Mouse (Mus musculus) natural killer cell, adult 2 months (primary cell): Measurements from ENCODE around the gene Skp1a.
"Not testable (repeated sequence)": the region's sequence is repeated elsewhere in the genome, so short reads cannot be mapped to it uniquely, and the experiment has no call there.

Experiments
- DNase-seq, 2 experiments: peaks; one replicate each; pipeline ENCODE4 v3.0.0; 2022; ENCODE audit warnings: low spot score in 2 of 2

Skp1a gene

DNA sequence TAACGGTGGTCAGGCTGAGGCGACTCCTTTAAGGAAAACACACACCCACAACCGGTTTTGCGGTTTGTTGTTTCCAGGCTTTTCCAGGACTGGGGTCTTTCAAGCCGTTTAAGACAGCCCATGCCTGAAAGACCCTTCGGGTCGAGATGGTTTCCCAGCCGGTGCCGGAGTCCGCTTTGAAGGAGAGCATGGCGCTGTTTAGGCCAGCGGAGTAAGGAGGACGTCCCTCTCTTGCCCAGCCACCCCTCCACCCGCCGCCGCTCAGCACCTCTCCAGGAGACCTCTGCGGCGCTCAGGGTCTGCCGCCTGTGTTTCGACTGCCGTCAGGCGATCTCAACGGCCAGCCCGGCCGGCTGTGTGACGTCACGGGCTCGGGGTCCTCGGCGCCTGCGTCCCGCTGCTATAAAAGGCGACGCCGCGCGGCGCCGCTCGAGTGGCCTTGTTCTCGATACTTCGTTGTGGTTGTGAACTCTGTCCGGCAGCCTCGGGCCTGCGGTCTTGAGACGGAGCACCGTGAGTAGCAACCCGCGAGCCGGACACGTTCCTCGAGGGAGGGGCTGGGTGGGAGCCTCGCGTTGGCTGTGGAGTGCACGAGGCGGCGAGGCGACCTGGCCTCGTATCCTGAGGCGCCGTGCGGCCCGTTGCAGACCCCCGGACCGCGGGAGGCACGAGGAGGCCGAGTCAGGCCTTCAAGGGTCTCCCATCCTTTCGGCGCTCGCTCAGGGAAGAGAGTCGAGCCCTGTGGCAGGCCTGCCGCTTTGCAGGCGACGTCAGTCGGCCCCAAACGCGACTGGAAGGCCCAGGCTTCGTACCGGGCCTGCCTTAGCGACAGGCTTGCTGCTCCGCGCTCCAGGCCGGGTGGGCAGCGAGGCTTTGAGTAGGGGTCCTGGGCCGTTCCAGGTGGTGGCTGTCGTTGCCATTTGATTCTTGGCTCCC lies at the start of gene Skp1a:
Gene Skp1a, plus strand, starts transcription at position 390 of the 936 bp plus-strand sequence.
- peak; percentile 93 for DNase-seq

- DNase-seq = not testable (repeated sequence)
Observed at GRCm38 (mm10) chr11:52196496-52197023, 35.2 kb upstream of the Skp1a start.

GRCm38 (mm10) chr11:52213887-52214286 lies 17.9 kb upstream of the Skp1a start, which contains the start of gene Olfr1371:
Gene Olfr1371 (minus strand): TSS chr11:52213987.
- DNase-seq = no peak

- peak; percentile 46 to 74 for DNase-seq
Observed at GRCm38 (mm10) chr11:52220282-52220681, 11.5 kb upstream of the Skp1a start.

DNA sequence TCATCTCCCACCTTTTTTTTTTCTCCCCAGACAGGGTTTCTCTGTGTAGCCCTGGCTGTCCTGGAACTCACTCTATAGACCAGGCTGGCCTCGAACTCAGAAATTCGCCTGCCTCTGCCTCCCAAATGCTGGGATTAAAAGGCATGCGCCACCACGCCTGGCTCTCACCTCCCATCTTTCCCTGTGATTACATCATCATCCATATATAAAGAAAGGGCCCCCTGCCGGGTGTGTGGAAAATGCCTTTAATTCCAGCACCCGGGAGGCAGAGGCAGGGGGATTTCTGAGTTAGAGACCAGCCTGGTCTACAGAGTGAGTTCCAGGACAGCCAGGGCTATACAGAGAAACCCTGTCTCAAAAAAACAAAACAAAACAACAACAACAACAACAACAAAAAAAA lies 9.9 kb upstream of the Skp1a start:
- not testable (repeated sequence) for DNase-seq

GRCm38 (mm10) chr11:52222891-52223290 lies 8.9 kb upstream of the Skp1a start:
- peak; percentile 26 to 41 for DNase-seq

- DNase-seq = peak; percentile 34 to 76
Observed at GRCm38 (mm10) chr11:52223968-52224682, 7.7 kb upstream of the Skp1a start.

- no peak for DNase-seq
Observed at GRCm38 (mm10) chr11:52225986-52226599, 5.7 kb upstream of the Skp1a start.

GRCm38 (mm10) chr11:52227053-52227452 lies 4.7 kb upstream of the Skp1a start:
- no peak for DNase-seq

DNA sequence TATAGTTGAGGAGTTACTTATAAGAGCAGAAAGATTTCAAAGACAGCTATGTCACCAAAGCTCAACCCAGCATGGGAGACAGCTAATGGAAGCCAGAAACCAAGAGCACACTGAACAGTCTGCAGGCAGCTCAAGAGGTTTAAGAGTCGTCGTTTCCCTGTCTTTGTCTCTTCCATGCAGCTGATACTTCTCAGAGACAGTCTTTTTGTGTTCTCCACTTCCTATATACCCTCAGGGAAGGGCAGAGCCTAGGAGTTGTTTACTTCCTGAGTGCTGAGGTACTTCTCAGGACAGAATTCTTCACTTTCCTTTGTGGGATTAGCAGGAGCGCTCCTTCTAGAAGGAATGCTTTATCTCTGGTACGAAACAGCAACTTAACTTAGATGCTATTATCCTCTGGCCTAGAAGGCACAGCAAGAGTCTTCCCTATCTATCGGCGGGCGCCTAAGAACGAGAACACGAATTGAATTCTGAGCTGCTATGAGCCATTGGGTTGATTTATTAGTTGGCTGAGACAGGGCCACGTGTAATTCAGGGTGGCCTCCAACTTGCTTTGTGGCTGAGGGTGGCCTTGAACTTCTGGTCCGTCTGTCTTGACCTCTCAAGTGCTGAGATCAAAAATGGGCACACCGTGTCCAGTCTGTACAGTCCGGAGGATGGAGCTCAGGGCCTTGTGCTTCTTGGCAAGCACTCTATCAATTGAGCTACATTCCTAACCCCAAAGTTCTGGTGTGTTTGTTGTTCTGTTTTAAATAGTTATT lies 4.1 kb upstream of the Skp1a start:
- no peak for DNase-seq

- DNase-seq = no peak
Observed at GRCm38 (mm10) chr11:52228722-52229448, 2.9 kb upstream of the Skp1a start.

- no peak for DNase-seq
Observed at GRCm38 (mm10) chr11:52230694-52231093, 1.1 kb upstream of the Skp1a start.

DNA sequence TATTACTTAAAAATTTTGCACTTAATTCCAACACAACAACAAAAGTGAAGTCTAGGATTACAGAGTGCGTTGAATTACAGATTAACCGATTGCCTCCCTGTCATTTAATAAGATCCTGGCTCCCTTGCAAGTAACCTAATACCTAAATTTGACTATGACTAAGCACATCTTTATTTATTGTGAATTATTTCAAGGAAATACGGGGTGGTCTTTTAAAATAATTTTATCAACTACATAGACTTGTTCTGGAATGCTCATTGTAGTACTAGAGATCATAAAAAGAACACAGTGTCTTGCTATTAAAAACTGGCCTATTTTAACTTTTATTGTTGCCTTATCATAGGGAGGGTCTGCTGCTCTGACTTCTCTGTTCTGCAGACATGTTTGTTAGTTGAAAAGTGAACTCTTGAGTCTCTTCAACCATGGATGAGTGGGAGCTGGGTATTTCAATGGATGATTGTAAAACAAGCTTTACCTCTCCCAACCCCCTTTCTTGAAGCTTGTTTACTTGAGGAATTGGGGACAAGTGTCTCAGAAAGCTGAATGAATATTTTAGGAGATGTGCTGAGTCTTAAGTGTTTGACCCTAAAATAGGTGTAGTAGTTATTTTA lies 1.4 kb downstream of the Skp1a start:
- DNase-seq = no peak

GRCm38 (mm10) chr11:52233906-52234305 lies 2.1 kb downstream of the Skp1a start:
- no peak for DNase-seq

DNA sequence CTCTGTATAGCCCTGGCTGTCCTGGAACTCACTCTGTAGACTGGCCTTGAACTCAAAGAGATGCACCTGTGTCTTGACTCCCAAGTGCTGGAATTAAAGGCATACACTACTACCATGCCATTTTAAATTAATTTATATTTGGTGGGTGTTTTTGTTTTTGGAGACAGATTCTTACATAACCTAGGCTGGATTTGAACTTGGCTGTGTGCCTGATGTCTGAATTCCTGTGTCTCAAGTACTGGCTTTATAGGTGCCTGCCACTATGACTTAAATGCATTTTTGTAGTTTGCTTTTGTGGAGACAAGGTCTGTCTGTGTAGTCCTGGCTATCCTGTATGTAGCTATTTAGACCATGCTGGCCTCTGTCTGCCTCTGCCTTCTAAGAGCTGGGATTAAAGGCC lies 2.7 kb downstream of the Skp1a start:
- no peak for DNase-seq

DNA sequence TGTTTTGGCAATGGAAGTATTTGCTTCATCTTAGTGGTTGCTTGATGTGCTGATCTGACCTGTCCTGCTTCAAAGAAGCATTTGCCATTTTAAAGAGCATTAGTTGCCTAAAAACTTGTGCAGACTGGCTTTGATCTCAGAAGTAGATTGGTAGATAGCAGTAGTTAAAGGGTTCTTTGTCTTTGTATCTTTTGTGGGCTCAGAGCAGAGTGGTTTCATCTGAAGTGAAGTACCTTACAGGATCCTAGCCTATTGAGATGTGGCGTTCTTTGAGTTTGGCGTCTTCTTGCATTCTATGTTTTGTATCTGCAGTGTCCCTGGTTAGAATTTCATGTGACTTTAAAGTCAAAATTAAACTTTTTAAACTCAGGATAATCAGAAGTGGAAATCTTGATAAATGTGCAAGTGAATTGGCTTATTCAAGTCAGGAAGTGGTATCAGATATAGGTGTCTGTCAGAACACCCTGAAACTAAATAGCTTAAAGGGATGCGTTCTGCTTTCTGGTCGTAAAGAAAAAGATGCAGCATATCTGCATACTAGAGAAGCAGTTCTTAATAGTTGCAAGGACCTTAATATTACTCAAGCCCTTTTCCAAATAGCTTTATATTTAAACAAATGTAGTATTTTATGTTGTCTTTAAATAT lies 9.2 kb downstream of the Skp1a start:
- no peak for DNase-seq

- no peak for DNase-seq
Observed at GRCm38 (mm10) chr11:52249452-52249851, 17.7 kb downstream of the Skp1a start.

DNA sequence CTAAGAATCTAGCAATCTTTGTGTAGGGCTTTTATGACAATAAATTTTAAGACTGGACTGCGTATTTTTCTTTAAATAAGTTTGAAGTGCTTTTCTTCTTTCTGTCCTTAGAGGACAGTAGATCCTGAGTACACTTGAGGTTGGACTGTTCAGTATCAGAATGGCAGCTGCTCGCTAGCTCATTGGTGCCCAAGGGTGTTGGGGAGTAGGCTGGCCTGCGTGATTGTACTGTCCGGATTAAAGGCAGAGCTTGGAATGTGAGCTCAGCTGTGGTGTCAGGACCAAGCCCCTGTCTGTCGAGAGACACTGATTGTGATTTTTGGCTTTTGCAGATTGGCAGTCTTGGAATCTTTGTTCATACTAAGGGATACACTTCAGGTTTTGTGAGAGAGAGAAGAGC lies 20.0 kb downstream of the Skp1a start:
- DNase-seq = no peak

DNA sequence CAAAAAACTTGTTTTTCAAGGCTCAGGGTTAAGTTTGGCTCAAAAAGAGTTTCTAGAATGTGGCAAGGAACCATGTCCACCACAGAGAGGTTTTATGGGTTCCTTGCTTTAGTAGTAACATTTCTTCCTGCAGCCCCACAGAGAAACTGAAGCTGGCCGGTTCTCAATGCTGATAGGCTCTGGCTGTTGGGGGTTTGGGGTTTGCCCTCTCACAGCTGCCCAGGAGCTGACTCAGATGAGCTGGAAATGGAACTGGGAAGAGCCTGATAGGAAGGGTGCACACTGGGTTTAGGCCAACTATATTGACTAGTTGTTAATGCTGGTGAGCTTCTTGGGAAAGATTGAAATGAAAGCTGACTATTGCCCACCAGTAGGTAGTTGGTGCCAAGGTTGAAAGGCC lies 20.9 kb downstream of the Skp1a start:
- DNase-seq = no peak
